ENCODE assay signal across 22 mouse cellular contexts in genomic region chr11:35324397-35324796, GRCm38 (mm10).
"Had no signal": no experiment of that assay in that cellular context is flagged by ENCODE, and none has a peak within 500 bp of the region (broad histone marks: within the 10 kb centered on the region; RNA-seq: fewer than 3 reads in every experiment).

No protein-coding gene starts in this region.

- H3K9me3 ChIP-seq: intestine, embryonic 15.5 days; kidney, embryonic 15.5 days; limb, embryonic 13.5 days; liver, embryonic 12.5 days; liver, embryonic 15.5 days; lung, embryonic 15.5 days; neural tube, embryonic 12.5 days; neural tube, embryonic 15.5 days had no signal

- H3K36me3 ChIP-seq: intestine, embryonic 15.5 days; kidney, embryonic 15.5 days; limb, embryonic 13.5 days; liver, embryonic 12.5 days; liver, embryonic 15.5 days; lung, embryonic 15.5 days; midbrain, embryonic 10.5 days; midbrain, embryonic 13.5 days; neural tube, embryonic 12.5 days; neural tube, embryonic 15.5 days had no signal

- H3K27ac ChIP-seq: intestine, embryonic 15.5 days; kidney, embryonic 15.5 days; limb, embryonic 13.5 days; liver, embryonic 12.5 days; liver, embryonic 15.5 days; lung, embryonic 15.5 days; midbrain, embryonic 10.5 days; midbrain, embryonic 13.5 days; neural tube, embryonic 12.5 days; neural tube, embryonic 15.5 days had no signal

- H3K27me3 ChIP-seq: intestine, embryonic 15.5 days; kidney, embryonic 15.5 days; liver, embryonic 12.5 days; liver, embryonic 15.5 days; lung, embryonic 15.5 days; megakaryocyte, embryonic 14.5 days; neural tube, embryonic 12.5 days had no signal

- ATAC-seq: intestine, embryonic 15.5 days; liver, embryonic 12.5 days; midbrain, embryonic 13.5 days; midbrain, embryonic 16.5 days had no signal

- H3K4me1 ChIP-seq: intestine, embryonic 15.5 days; liver, embryonic 12.5 days; liver, embryonic 15.5 days; lung, embryonic 15.5 days; megakaryocyte, embryonic 14.5 days had no signal

- DNase-seq: kidney, adult 11 months; kidney, adult 8-10 months; kidney, postnatal 10 days; kidney, postnatal 36 days; left cerebral cortex, postnatal 4 days; liver; lung, adult 18-20 months; lung, postnatal 10 days; lung, postnatal 36 days had no signal

- H3K4me3 ChIP-seq: intestine, embryonic 15.5 days; kidney, embryonic 15.5 days; limb, embryonic 13.5 days; liver, embryonic 12.5 days; liver, embryonic 15.5 days; lung, embryonic 15.5 days; megakaryocyte, embryonic 14.5 days; midbrain, embryonic 10.5 days; midbrain, embryonic 13.5 days; myocyte; neural tube, embryonic 12.5 days; neural tube, embryonic 15.5 days had no signal
